Mouse (Mus musculus) ES-Bruce4 (cell line): ENCODE measurements at regions not wholly inside any gene's neighbourhood (a gene's known extent, or its start where the extent isn't known, plus 50 kb on each side); places are given as distances from the start of the nearest gene placed in this dataset.

Source experiments
- H3K27ac ChIP-seq: 2 replicates; pipeline ENCODE4 v1.5.1; 2012; ENCODE audit warnings: low read length, inconsistent platforms; ENCODE audit not compliant: insufficient read depth
- H3K27me3 ChIP-seq: 2 replicates; pipeline ENCODE4 v1.6.1; 2012; ENCODE audit warnings: mild to moderate bottlenecking, low read length, inconsistent platforms; ENCODE audit not compliant: control insufficient read depth, poor library complexity, insufficient read depth, severe bottlenecking
- H3K36me3 ChIP-seq: 2 replicates; pipeline ENCODE4 v1.6.1; 2012; ENCODE audit warnings: inconsistent platforms, mild to moderate bottlenecking, low read length, moderate library complexity; ENCODE audit not compliant: control insufficient read depth, poor library complexity, insufficient read depth, severe bottlenecking
- H3K4me1 ChIP-seq: one replicate; pipeline ENCODE4 v1.8.1; 2011; ENCODE audit warnings: low read length; ENCODE audit not compliant: control insufficient read depth, insufficient read depth
- H3K4me3 ChIP-seq: 2 replicates; pipeline ENCODE4 v1.5.1; 2011; ENCODE audit warnings: low read depth, mild to moderate bottlenecking, low read length
- H3K9ac ChIP-seq: 2 replicates; pipeline ENCODE4 v1.6.1; 2012; ENCODE audit warnings: low read depth, mild to moderate bottlenecking, inconsistent platforms; ENCODE audit not compliant: poor library complexity, severe bottlenecking
- H3K9me3 ChIP-seq: replicated peaks from 2 replicates; pipeline ENCODE4 v1.6.1; 2012; ENCODE audit warnings: mild to moderate bottlenecking, low read length, inconsistent platforms; ENCODE audit not compliant: control insufficient read depth, poor library complexity, insufficient read depth, severe bottlenecking
- CTCF ChIP-seq: IDR thresholded peaks from one replicate; pipeline ENCODE4 v1.8.1; 2011; ENCODE audit warnings: low read depth, low read length
- EP300 ChIP-seq: IDR thresholded peaks from 2 replicates; pipeline ENCODE4 v1.6.1; 2011; ENCODE audit warnings: low read depth, low read length; ENCODE audit not compliant: insufficient read depth
- POLR2A ChIP-seq: IDR thresholded peaks from one replicate; pipeline ENCODE4 v1.8.1; 2011; ENCODE audit warnings: low read length; ENCODE audit not compliant: insufficient read depth

GRCm38 (mm10) chr5:118495478-118495760 is 65.1 kb upstream of the Med13l start:
- Histone ChIP-seq H3K4me1 (peaks cover 6% of the 10 kb centered on the region), H3K4me3 (no peak overlapping the region), H3K27me3 (no peaks in the 10 kb centered on the region), H3K27ac (no peak overlapping the region), H3K36me3 (no peaks in the 10 kb centered on the region), H3K9me3 (no peaks in the 10 kb centered on the region), H3K9ac (no peak overlapping the region)
- TF ChIP-seq CTCF (no peak), POLR2A (no peak), EP300 (no peak)

- TF ChIP-seq POLR2A = no peak
- TF ChIP-seq EP300 = peak; percentile 67; the same call in 1 of the 2 replicates
- Histone ChIP-seq H3K27ac (peak overlapping the region; percentile 53), H3K4me3 (no peak overlapping the region), H3K27me3 (no peaks in the 10 kb centered on the region), H3K9me3 (no peaks in the 10 kb centered on the region), H3K4me1 (peaks cover 8% of the 10 kb centered on the region), H3K9ac (no peak overlapping the region), H3K36me3 (no peaks in the 10 kb centered on the region)
These were observed 58.9 kb upstream of the Med13l start for GRCm38 (mm10) chr5:118501624-118502023.

GRCm38 (mm10) chr5:118502991-118503390 is 57.5 kb upstream of the Med13l start:
- no peak overlapping the region for H3K27ac ChIP-seq
- TF ChIP-seq EP300 (no peak), CTCF (no peak), POLR2A (no peak)
- H3K9ac ChIP-seq = no peak overlapping the region
- no peak overlapping the region for H3K4me3 ChIP-seq
- H3K27me3 ChIP-seq = no peaks in the 10 kb centered on the region
- H3K9me3 ChIP-seq = no peaks in the 10 kb centered on the region
- H3K4me1 ChIP-seq = peaks cover 8% of the 10 kb centered on the region
- no peaks in the 10 kb centered on the region for H3K36me3 ChIP-seq

GRCm38 (mm10) chr5:118504170-118504569 is 56.3 kb upstream of the Med13l start:
- H3K27me3 ChIP-seq = no peaks in the 10 kb centered on the region
- H3K9me3 ChIP-seq = no peaks in the 10 kb centered on the region
- TF ChIP-seq POLR2A (no peak), EP300 (no peak), CTCF (no peak)
- no peak overlapping the region for H3K4me3 ChIP-seq
- H3K4me1 ChIP-seq = peaks cover 8% of the 10 kb centered on the region
- H3K27ac ChIP-seq = no peak overlapping the region
- no peaks in the 10 kb centered on the region for H3K36me3 ChIP-seq
- no peak overlapping the region for H3K9ac ChIP-seq

- Histone ChIP-seq H3K4me1 (peaks cover 8% of the 10 kb centered on the region), H3K36me3 (no peaks in the 10 kb centered on the region), H3K27me3 (no peaks in the 10 kb centered on the region), H3K4me3 (no peak overlapping the region), H3K9ac (no peak overlapping the region), H3K27ac (no peak overlapping the region), H3K9me3 (no peaks in the 10 kb centered on the region)
- TF ChIP-seq EP300 (no peak), POLR2A (no peak)
These were observed 55.6 kb upstream of the Med13l start for GRCm38 (mm10) chr5:118504926-118505325.

- Histone ChIP-seq H3K27me3 (no peaks in the 10 kb centered on the region), H3K9ac (peak overlapping the region; percentile 39)
These were observed 50.6 kb upstream of the Med13l start for GRCm38 (mm10) chr5:118509871-118510270.

More at GRCm38 (mm10) chr5:118509871-118510270, 50.6 kb upstream of the Med13l start:
- H3K4me3 ChIP-seq = no peak overlapping the region
- peaks cover 4% of the 10 kb centered on the region for H3K4me1 ChIP-seq
- H3K36me3 ChIP-seq = no peaks in the 10 kb centered on the region
- H3K9me3 ChIP-seq = no peaks in the 10 kb centered on the region
- H3K27ac ChIP-seq = peak overlapping the region; percentile 89
- no peak for TF ChIP-seq POLR2A
